ENCODE assay signal across 8 mouse cellular contexts in genomic region chr11:19010396-19010811, GRCm38 (mm10). TPM values are rescaled to one million over a fixed set of nuclear protein-coding genes. Genes with fewer than 3 reads are reported as not detected.
DNase-seq lines count a peak whose midpoint lies in the region; ATAC-seq and TF ChIP-seq lines count a peak whose summit lies in the region.

No protein-coding gene starts in this region.

- peak; percentile 87 for DNase-seq in kidney, postnatal 0 days (ENCODE audit: low spot score)
- no peak for DNase-seq in kidney, adult 9 months
- peak; percentile 72 for DNase-seq in cerebellum, adult 9-10 months
- DNase-seq in heart, adult 8-10 months (ENCODE audit: low spot score) = peak; percentile 35
- DNase-seq in kidney, postnatal 4 days = peak; percentile 58 to 65
- no peak for DNase-seq in spleen, postnatal 14 days (ENCODE audit: low spot score in 2 of 2)
- DNase-seq in layer of hippocampus, adult 11-12 months (ENCODE audit: low spot score) = no peak

- H3K4me1 ChIP-seq in kidney, postnatal 0 days (replicated peaks; ENCODE audit: insufficient read depth, low read length) = no peaks in the 10 kb centered on the region
- peaks cover 29% of the 10 kb centered on the region for H3K4me1 ChIP-seq in stomach, embryonic 16.5 days (ENCODE audit: control insufficient read depth, insufficient read depth, low read length)

- H3K9me3 ChIP-seq in kidney, postnatal 0 days (replicated peaks; ENCODE audit: low read length) = no peaks in the 10 kb centered on the region
- H3K9me3 ChIP-seq in stomach, embryonic 16.5 days (replicated peaks; ENCODE audit: control insufficient read depth, low read length) = no peaks in the 10 kb centered on the region

- no peaks in the 10 kb centered on the region for H3K36me3 ChIP-seq in kidney, postnatal 0 days (ENCODE audit: insufficient read depth, low read length)
- H3K36me3 ChIP-seq in stomach, embryonic 16.5 days (ENCODE audit: control insufficient read depth, insufficient read depth, low read length) = 0 out of 2 replicates have a peak, but pooled peaks cover 5% of the 10 kb centered on the region

- WGBS in kidney, postnatal 0 days = 13% methylated on average over 14 of the region's 14 CpGs
- 13% methylated on average over 14 of the region's 14 CpGs for WGBS in stomach, embryonic 16.5 days

- H3K9ac ChIP-seq in kidney, postnatal 0 days (ENCODE audit: low read depth, low read length) = peak overlapping the region; percentile 38
- peak overlapping the region; percentile 79 for H3K9ac ChIP-seq in stomach, embryonic 16.5 days (ENCODE audit: low read length)

- peak overlapping the region; percentile 86 for H3K4me2 ChIP-seq in kidney, postnatal 0 days (ENCODE audit: low read length)
- H3K4me2 ChIP-seq in stomach, embryonic 16.5 days (ENCODE audit: low read depth, low read length) = peak overlapping the region; percentile 85

- peak overlapping the region; percentile 38 for H3K27ac ChIP-seq in kidney, postnatal 0 days
- H3K27ac ChIP-seq in stomach, embryonic 16.5 days (ENCODE audit: low read length) = peak overlapping the region; percentile 91

- peak overlapping the region; percentile 28 for H3K4me3 ChIP-seq in kidney, postnatal 0 days (replicated peaks; ENCODE audit: low read depth, low read length)
- H3K4me3 ChIP-seq in stomach, embryonic 16.5 days (replicated peaks; ENCODE audit: low read length) = peak overlapping the region; percentile 88

- H3K27me3 ChIP-seq in kidney, postnatal 0 days (ENCODE audit: insufficient read depth, low read length) = 0 out of 2 replicates have a peak, but pooled peaks cover 4% of the 10 kb centered on the region
- no peaks in the 10 kb centered on the region for H3K27me3 ChIP-seq in stomach, embryonic 16.5 days (ENCODE audit: control insufficient read depth, insufficient read depth, low read length)

- no peak for ATAC-seq in kidney, postnatal 0 days (replicated peaks; ENCODE audit: low FRiP score, low read depth)
- ATAC-seq in stomach, embryonic 16.5 days (ENCODE audit: insufficient read depth, low FRiP score) = no peak

- TF ChIP-seq CTCF in kidney, postnatal 0 days (IDR thresholded peaks at IDR 0.05; ENCODE audit: low read depth) = no peak

RNA-seq across cellular contexts. Expression of gene Meis1, which starts 8.4 kb away (rescaled TPM):
- polyA plus RNA-seq in kidney, postnatal 0 days (2015; fragmentation: Nextera tagmentation; extraction: Ambion mirVana) = 59.0 and 66.7 TPM in 2 replicates
- total RNA-seq in heart, adult 8-10 months (2022) = 10 to 100 TPM; 27.9 to 32.8 (median 30.9) TPM
- polyA plus RNA-seq in stomach, embryonic 16.5 days (2015; fragmentation: Nextera tagmentation; extraction: Ambion mirVana) = 143 and 153 TPM in 2 replicates

Comparison
In these comparisons a context has a peak if more than half of its experiments do, and no peak if none do; other contexts are left out.
1. DNase-seq: peak in kidney, postnatal 0 days (single experiment), cerebellum, adult 9-10 months (single experiment), heart, adult 8-10 months (single experiment) and kidney, postnatal 4 days (2 of 2); none in kidney, adult 9 months (single experiment), spleen, postnatal 14 days (0 of 2) and layer of hippocampus, adult 11-12 months (single experiment).